Mouse (Mus musculus) intestine, postnatal 0 days (tissue): ENCODE measurements at regions not wholly inside any gene's neighbourhood (a gene's known extent, or its start where the extent isn't known, plus 50 kb on each side); places are given as distances from the start of the nearest gene placed in this dataset.

Experiments used
- ATAC-seq: fragments of 200-750 bp; cut with Nextera tagmentation; 2 replicates; pipeline ENCODE4 v1.8.0; 2017; ENCODE audit warnings: mild to moderate bottlenecking, moderate TSS enrichment, moderate library complexity
- H3K27ac ChIP-seq: fragments of 300-500 bp; sonication (generic); 2 replicates; pipeline ENCODE4 v1.5.1; 2014; ENCODE audit warnings: mild to moderate bottlenecking, low read depth, low read length, moderate library complexity
- H3K27me3 ChIP-seq: fragments of 300-500 bp; sonication (generic); replicated peaks from 2 replicates; pipeline ENCODE4 v1.6.1; 2014; ENCODE audit warnings: low read length, mixed read lengths; ENCODE audit not compliant: control insufficient read depth, insufficient read depth
- H3K36me3 ChIP-seq: fragments of 300-500 bp; sonication (generic); 2 replicates; pipeline ENCODE4 v1.6.1; 2014; ENCODE audit warnings: mild to moderate bottlenecking, moderate library complexity; ENCODE audit not compliant: control insufficient read depth, insufficient read depth
- H3K4me1 ChIP-seq: fragments of 300-500 bp; sonication (generic); replicated peaks from 2 replicates; pipeline ENCODE4 v1.6.1; 2014; ENCODE audit warnings: antibody characterized with exemption, low read length, mixed read lengths; ENCODE audit not compliant: control insufficient read depth, insufficient read depth
- H3K4me2 ChIP-seq: fragments of 300-500 bp; sonication (generic); replicated peaks from 2 replicates; pipeline ENCODE4 v1.6.1; 2014; ENCODE audit warnings: low read depth, mild to moderate bottlenecking, moderate library complexity
- H3K4me3 ChIP-seq: fragments of 300-500 bp; sonication (generic); 2 replicates; pipeline ENCODE4 v1.5.1; 2014; ENCODE audit warnings: low read depth, low read length
- H3K9ac ChIP-seq: fragments of 300-500 bp; sonication (generic); 2 replicates; pipeline ENCODE4 v1.6.1; 2014; ENCODE audit warnings: mild to moderate bottlenecking, low read depth, low read length
- H3K9me3 ChIP-seq: fragments of 300-500 bp; sonication (generic); 2 replicates; pipeline ENCODE4 v1.6.1; 2016; ENCODE audit warnings: mixed run types; ENCODE audit not compliant: control insufficient read depth
- CTCF ChIP-seq: sonication (generic); IDR thresholded peaks from 2 replicates; pipeline ENCODE4 v1.5.1; 2016; ENCODE audit warnings: low read depth, mild to moderate bottlenecking, control low read depth, antibody characterized with exemption, moderate library complexity
- WGBS: fragments of 180-500 bp; shearing (Covaris S2); extraction: QIAGEN DNeasy Blood & Tissue Kit; methylation state at CpG from one replicate; pipeline ENCODE4 v1.1.7; 2014; 5-methylcytosine and 5-hydroxymethylcytosine counted together

DNA sequence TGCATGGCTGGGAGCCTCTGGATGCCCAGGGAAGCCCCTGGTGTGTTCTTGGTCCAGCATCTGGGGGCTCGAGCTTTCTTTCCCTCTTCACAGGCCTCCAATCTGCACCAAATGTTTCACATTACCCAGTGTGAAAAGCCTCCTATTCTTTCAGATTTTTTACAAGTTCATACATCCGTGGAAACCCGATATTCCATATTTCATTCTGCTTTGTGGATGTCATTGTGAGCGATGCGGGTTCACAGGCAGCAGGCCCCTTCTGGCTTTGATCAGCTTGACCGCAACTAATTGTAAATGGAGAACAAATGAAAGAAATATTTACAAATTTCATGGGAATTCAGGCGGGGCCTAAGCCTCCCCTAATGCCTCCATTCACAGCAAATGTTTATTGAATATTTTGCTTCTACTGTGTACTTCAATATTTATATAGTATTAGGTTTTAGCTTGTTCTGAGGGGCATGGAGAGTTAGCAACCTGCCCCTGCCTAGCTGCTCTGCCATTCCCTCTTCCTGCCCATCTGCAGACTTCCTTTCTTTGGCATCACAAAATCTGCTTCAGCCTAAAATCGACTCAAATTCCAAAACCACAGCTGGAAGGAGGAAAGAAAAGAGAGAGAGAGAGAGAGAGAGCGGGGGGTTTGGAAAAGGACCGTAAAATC, 251.6 kb downstream of the Dmrt2 start:
- H3K4me3 ChIP-seq, result no peak overlapping the region
- no peak for ATAC-seq
- no peak overlapping the region for H3K27ac ChIP-seq
- H3K4me1 ChIP-seq, result no peaks in the 10 kb centered on the region
- WGBS, result 68% methylated on average over 10 of the region's 10 CpGs
- no peak overlapping the region for H3K4me2 ChIP-seq
- H3K9me3 ChIP-seq, result no peaks in the 10 kb centered on the region
- H3K36me3 ChIP-seq, result no peaks in the 10 kb centered on the region
- no peak for TF ChIP-seq CTCF
- H3K27me3 ChIP-seq, result no peaks in the 10 kb centered on the region
- H3K9ac ChIP-seq, result no peak overlapping the region

DNA sequence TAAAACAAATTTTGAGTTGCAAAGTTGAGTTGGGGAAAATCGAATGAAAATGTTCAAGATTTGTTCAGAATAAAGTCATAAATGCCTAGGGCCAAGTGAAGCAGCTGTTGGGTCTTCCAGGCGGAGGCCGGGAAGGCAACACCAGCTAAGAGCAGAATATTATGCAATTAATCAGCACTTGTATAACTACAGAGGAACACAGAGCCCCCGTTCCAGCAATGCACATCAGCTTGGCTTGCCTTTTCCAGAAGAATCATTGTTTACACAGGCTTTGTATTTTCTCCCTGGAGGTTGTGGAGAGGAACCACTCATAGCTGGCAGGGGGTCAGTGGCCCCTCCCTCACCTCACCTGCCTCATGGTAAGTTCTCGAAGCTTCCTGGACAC, 252.2 kb downstream of the Dmrt2 start:
- Histone ChIP-seq H3K4me1 (no peaks in the 10 kb centered on the region), H3K27ac (no peak overlapping the region), H3K27me3 (no peaks in the 10 kb centered on the region), H3K9ac (no peak overlapping the region), H3K4me2 (no peak overlapping the region), H3K9me3 (no peaks in the 10 kb centered on the region), H3K36me3 (no peaks in the 10 kb centered on the region), H3K4me3 (no peak overlapping the region)
- no peak for TF ChIP-seq CTCF
- WGBS, result 37% methylated on average over 5 of the region's 5 CpGs
- ATAC-seq, result no peak

DNA sequence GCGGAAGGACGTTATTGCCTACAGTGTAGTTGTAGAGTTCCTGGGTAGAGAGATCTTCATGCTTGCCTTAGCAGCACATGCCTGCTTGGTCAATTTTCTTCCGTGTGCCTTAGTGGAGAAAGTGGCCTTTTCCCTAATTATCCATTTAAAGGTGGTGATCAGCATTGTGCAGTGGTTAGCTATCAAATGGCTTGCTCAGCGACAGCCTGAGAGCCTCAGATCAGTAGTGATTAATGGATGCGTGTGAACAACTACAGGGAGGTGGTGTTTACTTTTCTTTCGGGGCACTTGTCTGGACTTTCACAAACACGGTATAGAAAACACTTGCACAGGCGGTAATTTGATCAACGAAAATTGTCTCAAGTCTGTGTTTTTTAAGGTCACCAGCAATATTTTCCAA, 255.0 kb downstream of the Dmrt2 start:
- H3K4me3 ChIP-seq, result no peak overlapping the region
- ATAC-seq, result no peak
- H3K4me2 ChIP-seq, result no peak overlapping the region
- no peak for TF ChIP-seq CTCF
- no peak overlapping the region for H3K27ac ChIP-seq
- no peaks in the 10 kb centered on the region for H3K4me1 ChIP-seq
- WGBS, result 42% methylated on average over 9 of the region's 9 CpGs
- H3K27me3 ChIP-seq, result no peaks in the 10 kb centered on the region
- no peak overlapping the region for H3K9ac ChIP-seq
- H3K36me3 ChIP-seq, result no peaks in the 10 kb centered on the region
- no peaks in the 10 kb centered on the region for H3K9me3 ChIP-seq

DNA sequence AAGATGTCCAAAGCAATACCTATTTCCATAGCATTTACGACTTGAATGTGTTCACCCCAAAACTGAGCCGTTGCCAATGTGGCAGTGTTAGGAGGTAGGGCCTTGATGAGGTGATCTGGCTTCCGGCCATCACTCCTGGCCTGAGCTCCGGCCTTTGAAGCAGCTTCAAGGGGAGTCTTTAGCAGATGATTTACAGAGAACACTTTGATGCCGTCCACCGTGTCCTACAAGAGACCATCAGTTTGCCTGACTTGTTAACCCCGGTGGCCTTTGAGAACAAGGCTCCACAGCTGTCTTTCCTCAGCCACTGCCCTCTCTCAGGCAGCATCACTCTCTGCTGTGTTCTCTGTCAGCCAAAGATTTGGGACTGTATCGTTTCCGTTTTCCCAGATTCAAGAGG, 265.1 kb downstream of the Dmrt2 start:
- no peak overlapping the region for H3K4me3 ChIP-seq
- no peak for TF ChIP-seq CTCF
- H3K4me2 ChIP-seq, result no peak overlapping the region
- no peak overlapping the region for H3K27ac ChIP-seq
- no peak for ATAC-seq
- H3K36me3 ChIP-seq, result no peaks in the 10 kb centered on the region
- H3K9me3 ChIP-seq, result no peaks in the 10 kb centered on the region
- no peaks in the 10 kb centered on the region for H3K4me1 ChIP-seq
- H3K27me3 ChIP-seq, result no peaks in the 10 kb centered on the region
- 38% methylated on average over 9 of the region's 9 CpGs for WGBS
- no peak overlapping the region for H3K9ac ChIP-seq

DNA sequence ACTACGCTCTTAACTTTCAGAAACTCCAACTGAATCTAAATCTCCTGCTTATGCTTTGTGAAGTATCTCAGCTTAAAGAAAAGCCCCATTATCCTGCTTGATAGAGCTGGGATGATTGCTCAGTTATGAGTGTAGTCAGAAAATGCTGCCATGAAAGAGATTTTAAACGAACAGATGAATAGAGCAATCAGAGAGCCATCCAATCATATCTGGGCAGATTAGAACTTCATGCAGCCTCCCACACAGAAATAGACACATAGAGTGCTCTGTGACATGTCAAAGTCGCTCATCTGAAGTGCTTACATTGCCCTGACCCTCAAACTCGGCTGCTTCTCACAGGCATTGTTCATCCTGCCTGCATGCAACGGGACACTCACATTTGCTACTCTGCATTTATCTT, 299.0 kb downstream of the Dmrt2 start:
- TF ChIP-seq CTCF, result no peak
- Histone ChIP-seq H3K9ac (no peak overlapping the region), H3K36me3 (no peaks in the 10 kb centered on the region), H3K4me1 (no peaks in the 10 kb centered on the region), H3K9me3 (no peaks in the 10 kb centered on the region), H3K27ac (no peak overlapping the region), H3K4me2 (no peak overlapping the region), H3K27me3 (no peaks in the 10 kb centered on the region), H3K4me3 (no peak overlapping the region)
- WGBS, result 50% methylated on average over 5 of the region's 5 CpGs
- ATAC-seq, result no peak

DNA sequence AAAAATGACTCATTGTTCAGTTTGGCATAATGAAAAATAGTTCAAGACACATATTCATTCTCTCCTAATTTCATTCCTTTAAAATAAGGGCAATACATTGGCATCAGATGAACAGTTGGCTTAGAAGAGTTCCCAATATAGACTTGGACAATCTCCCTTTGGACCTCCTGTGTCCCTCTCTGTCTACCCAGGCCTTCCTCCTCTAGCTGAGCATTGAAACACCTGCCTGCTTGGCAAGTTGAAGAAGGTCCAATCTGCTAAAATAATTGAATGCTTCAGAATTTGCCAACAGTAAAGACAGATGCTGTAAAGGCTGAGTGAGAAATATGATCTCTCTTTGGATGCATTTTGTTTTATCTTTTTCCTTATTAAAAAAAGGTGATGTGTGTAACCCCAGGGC, 303.0 kb downstream of the Dmrt2 start:
- H3K9ac ChIP-seq, result no peak overlapping the region
- H3K36me3 ChIP-seq, result no peaks in the 10 kb centered on the region
- no peak for ATAC-seq
- H3K4me1 ChIP-seq, result no peaks in the 10 kb centered on the region
- H3K4me2 ChIP-seq, result no peak overlapping the region
- no peaks in the 10 kb centered on the region for H3K27me3 ChIP-seq
- H3K27ac ChIP-seq, result no peak overlapping the region
- TF ChIP-seq CTCF, result no peak
- H3K9me3 ChIP-seq, result no peaks in the 10 kb centered on the region
- no peak overlapping the region for H3K4me3 ChIP-seq

DNA sequence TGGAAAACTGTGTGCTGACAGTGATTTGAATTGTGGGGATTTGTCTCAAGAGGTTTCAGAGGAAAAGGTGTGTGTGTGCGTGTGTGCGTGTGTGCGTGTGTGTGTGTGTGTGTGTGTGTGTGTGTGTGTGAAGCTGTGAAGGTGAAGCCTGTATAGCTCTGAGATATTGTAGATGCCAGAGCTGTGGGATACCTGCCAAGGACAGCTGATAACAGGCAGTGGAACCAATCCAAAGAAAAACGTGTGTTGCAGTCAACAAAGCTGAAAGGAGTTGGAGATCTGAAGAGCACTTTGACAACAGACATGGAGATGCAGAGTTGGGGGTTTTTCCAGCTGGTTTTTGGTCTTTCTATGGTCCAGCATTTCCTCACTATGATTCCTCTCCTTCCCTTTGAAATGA, 308.1 kb downstream of the Dmrt2 start:
- Histone ChIP-seq H3K27ac (no peak overlapping the region), H3K4me1 (no peaks in the 10 kb centered on the region), H3K4me2 (no peak overlapping the region), H3K36me3 (no peaks in the 10 kb centered on the region), H3K9ac (no peak overlapping the region), H3K4me3 (no peak overlapping the region), H3K27me3 (no peaks in the 10 kb centered on the region), H3K9me3 (no peaks in the 10 kb centered on the region)
- no peak for ATAC-seq
- TF ChIP-seq CTCF, result no peak
- 77% methylated on average over 4 of the region's 4 CpGs for WGBS
